Mouse (Mus musculus) ovary, postnatal 10 days (tissue): ENCODE measurements around the gene Fbxo34.
"Not testable (repeated sequence)": the region's sequence is repeated elsewhere in the genome, so short reads cannot be mapped to it uniquely, and the experiment has no call there.

Experiments used
- DNase-seq: peaks from one replicate; pipeline ENCODE4 v3.0.0; 2022; ENCODE audit warnings: low spot score

Fbxo34 gene

GRCm38 (mm10) chr14:47450121-47450520 is at the start of gene Fbxo34:
Fbxo34 (plus strand) TSS chr14:47450421.
- DNase-seq, result not testable (repeated sequence)

GRCm38 (mm10) chr14:47402735-47403134 is 47.5 kb upstream of the Fbxo34 start:
- DNase-seq, result no peak

- no peak for DNase-seq
Measured at GRCm38 (mm10) chr14:47406000-47406399, 44.2 kb upstream of the Fbxo34 start.

GRCm38 (mm10) chr14:47417346-47417745 is 32.9 kb upstream of the Fbxo34 start:
- no peak for DNase-seq

- DNase-seq, result peak; percentile 75
Measured at GRCm38 (mm10) chr14:47417775-47418665, 32.2 kb upstream of the Fbxo34 start, which contains the start of gene Dlgap5. Dlgap5 (minus strand) TSS chr14:47418407.

- DNase-seq, result no peak
Measured at GRCm38 (mm10) chr14:47418666-47418991, 31.6 kb upstream of the Fbxo34 start.

- DNase-seq, result no peak
Measured at GRCm38 (mm10) chr14:47419034-47419625, 31.1 kb upstream of the Fbxo34 start.

GRCm38 (mm10) chr14:47419723-47420276 is 30.4 kb upstream of the Fbxo34 start:
- DNase-seq, result no peak

GRCm38 (mm10) chr14:47421606-47422005 is 28.6 kb upstream of the Fbxo34 start:
- no peak for DNase-seq

- no peak for DNase-seq
Measured at GRCm38 (mm10) chr14:47422466-47422865, 27.8 kb upstream of the Fbxo34 start.

- DNase-seq, result no peak
Measured at GRCm38 (mm10) chr14:47432987-47433386, 17.2 kb upstream of the Fbxo34 start.

GRCm38 (mm10) chr14:47438947-47439346 is 11.3 kb upstream of the Fbxo34 start:
- no peak for DNase-seq

- DNase-seq, result no peak
Measured at GRCm38 (mm10) chr14:47444907-47445306, 5.3 kb upstream of the Fbxo34 start.

- DNase-seq, result no peak
Measured at GRCm38 (mm10) chr14:47445331-47446095, 4.7 kb upstream of the Fbxo34 start.

GRCm38 (mm10) chr14:47459556-47459955 is 9.3 kb downstream of the Fbxo34 start:
- DNase-seq, result no peak

GRCm38 (mm10) chr14:47461997-47462396 is 11.8 kb downstream of the Fbxo34 start:
- no peak for DNase-seq

- no peak for DNase-seq
Measured at GRCm38 (mm10) chr14:47462453-47462852, 12.2 kb downstream of the Fbxo34 start.

- DNase-seq, result no peak
Measured at GRCm38 (mm10) chr14:47462877-47463460, 12.7 kb downstream of the Fbxo34 start.

GRCm38 (mm10) chr14:47464426-47464825 is 14.2 kb downstream of the Fbxo34 start:
- no peak for DNase-seq

GRCm38 (mm10) chr14:47465468-47466175 is 15.4 kb downstream of the Fbxo34 start:
- DNase-seq, result no peak

GRCm38 (mm10) chr14:47472359-47472742 is 22.1 kb downstream of the Fbxo34 start:
- peak; percentile 96 for DNase-seq
